Mouse (Mus musculus): ENCODE measurements around the gene Ism1. TPM values are rescaled to one million over a fixed set of nuclear protein-coding genes. Genes with fewer than 3 reads are reported as not detected.

Gene Ism1
- total and polyA plus RNA-seq, 2 experiments: 0.15 TPM; not detected in 1

DNA sequence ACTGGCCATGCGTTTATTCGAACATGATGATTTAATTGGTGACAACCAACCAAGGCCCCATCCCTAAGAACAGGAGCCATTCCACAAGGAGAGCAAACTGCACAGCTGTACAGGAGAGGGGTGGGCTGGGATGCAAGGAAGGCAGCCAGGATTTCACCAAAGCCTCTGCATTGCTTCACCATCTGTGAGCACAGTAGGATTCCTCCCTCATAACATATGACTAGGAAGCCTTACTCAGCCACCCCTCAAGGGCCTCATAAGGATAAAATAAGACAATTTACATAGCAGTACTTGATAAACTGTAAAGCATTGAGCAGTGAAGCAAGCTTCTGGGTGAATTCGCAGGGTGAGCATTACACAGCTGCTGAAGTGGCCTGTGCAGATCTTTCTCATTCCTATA, 28.5 kb upstream of the Ism1 start:
- DNase-seq (ENCODE audit: extremely low read depth, low read depth, low spot score): no peak
- Histone ChIP-seq H3K9ac (ENCODE audit: low read depth, low read length) (no peak overlapping the region), H3K27ac (replicated peaks; ENCODE audit: insufficient read depth, low read depth, low read length) (no peak overlapping the region), H3K27me3 (ENCODE audit: control insufficient read depth, insufficient read depth, low read length) (no peaks in the 10 kb centered on the region), H3K79me2 (ENCODE audit: control insufficient read depth, insufficient read depth, low read length) (no peaks in the 10 kb centered on the region), H3K36me3 (ENCODE audit: control insufficient read depth, insufficient read depth, low read length) (no peaks in the 10 kb centered on the region), H3K4me1 (ENCODE audit: control insufficient read depth, insufficient read depth, low read length) (no peaks in the 10 kb centered on the region), H3K4me3 (ENCODE audit: insufficient read depth, low read depth, low read length) (no peak overlapping the region)
- TF ChIP-seq POLR2A (IDR thresholded peaks at IDR 0.05; ENCODE audit: extremely low read depth, insufficient read depth, low read length): no peak
- no peak for TF ChIP-seq CTCF (IDR thresholded peaks at IDR 0.05; ENCODE audit: low read depth, low read length)
- 81% methylated on average over 3 of the region's 3 CpGs for WGBS

DNA sequence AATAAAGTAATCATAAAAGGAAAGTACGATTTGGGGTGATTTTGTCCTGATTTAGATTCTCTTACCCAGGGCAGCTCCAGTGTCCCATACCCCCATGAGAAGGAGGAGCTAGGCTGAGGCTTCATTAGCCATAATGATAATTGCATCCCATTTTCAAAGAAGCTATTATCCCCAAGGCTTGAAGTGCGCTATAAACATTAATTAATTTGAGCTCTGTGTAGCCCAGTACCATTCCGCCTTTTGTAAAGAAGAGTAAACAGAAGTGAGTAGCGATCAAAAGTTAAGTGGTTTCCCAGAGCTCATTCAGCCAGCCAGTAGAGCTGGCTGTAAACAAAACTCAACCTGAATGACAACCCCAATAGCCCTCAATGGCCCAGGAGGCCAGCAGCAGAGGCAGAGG, 21.2 kb upstream of the Ism1 start:
- no peaks in the 10 kb centered on the region for H3K79me2 ChIP-seq (ENCODE audit: control insufficient read depth, insufficient read depth, low read length)
- DNase-seq (ENCODE audit: extremely low read depth, low read depth, low spot score): no peak
- 46% methylated on average over 4 of the region's 4 CpGs for WGBS

DNA sequence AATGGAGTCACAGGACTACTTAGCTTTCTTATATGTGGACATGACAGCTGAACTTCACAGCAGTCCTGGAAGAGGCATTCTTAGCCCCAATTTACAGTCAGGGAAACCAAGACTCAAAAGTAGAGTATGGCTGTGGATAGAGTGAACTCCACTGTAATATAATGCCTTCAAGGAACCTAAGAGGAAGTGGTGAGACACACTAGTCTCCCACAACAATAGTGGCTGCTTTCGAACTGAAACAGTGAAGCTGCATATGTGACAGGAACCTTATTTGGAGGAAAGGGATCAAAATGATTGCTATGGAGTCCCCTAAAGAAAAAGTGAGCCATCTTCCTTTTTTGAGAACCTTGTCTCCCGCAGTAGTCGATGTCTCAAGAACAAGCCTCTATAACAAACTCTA, 6.1 kb upstream of the Ism1 start:
- Histone ChIP-seq H3K79me2 (ENCODE audit: control insufficient read depth, insufficient read depth, low read length) (no peaks in the 10 kb centered on the region), H3K27me3 (ENCODE audit: control insufficient read depth, insufficient read depth, low read length) (peaks cover under 1% of the 10 kb centered on the region; the same call in 1 of the 2 replicates), H3K27ac (replicated peaks; ENCODE audit: insufficient read depth, low read depth, low read length) (no peak overlapping the region), H3K36me3 (ENCODE audit: control insufficient read depth, insufficient read depth, low read length) (no peaks in the 10 kb centered on the region), H3K4me1 (ENCODE audit: control insufficient read depth, insufficient read depth, low read length) (no peaks in the 10 kb centered on the region; the same call in 1 of the 2 replicates), H3K9ac (ENCODE audit: low read depth, low read length) (no peak overlapping the region), H3K4me3 (ENCODE audit: insufficient read depth, low read depth, low read length) (no peak overlapping the region)
- no peak for TF ChIP-seq CTCF (IDR thresholded peaks at IDR 0.05; ENCODE audit: low read depth, low read length)
- TF ChIP-seq POLR2A (IDR thresholded peaks at IDR 0.05; ENCODE audit: extremely low read depth, insufficient read depth, low read length): no peak
- WGBS: 81% methylated on average over 3 of the region's 3 CpGs
- no peak for DNase-seq (ENCODE audit: extremely low read depth, low read depth, low spot score)

More for the DNA sequence above, 21.2 kb upstream of the Ism1 start:
- Histone ChIP-seq H3K27ac (replicated peaks; ENCODE audit: insufficient read depth, low read depth, low read length) (no peak overlapping the region), H3K4me1 (ENCODE audit: control insufficient read depth, insufficient read depth, low read length) (no peaks in the 10 kb centered on the region), H3K36me3 (ENCODE audit: control insufficient read depth, insufficient read depth, low read length) (no peaks in the 10 kb centered on the region), H3K27me3 (ENCODE audit: control insufficient read depth, insufficient read depth, low read length) (no peaks in the 10 kb centered on the region), H3K9ac (ENCODE audit: low read depth, low read length) (no peak overlapping the region), H3K4me3 (ENCODE audit: insufficient read depth, low read depth, low read length) (no peak overlapping the region)
- no peak for TF ChIP-seq CTCF (IDR thresholded peaks at IDR 0.05; ENCODE audit: low read depth, low read length)
- no peak for TF ChIP-seq POLR2A (IDR thresholded peaks at IDR 0.05; ENCODE audit: extremely low read depth, insufficient read depth, low read length)

DNA sequence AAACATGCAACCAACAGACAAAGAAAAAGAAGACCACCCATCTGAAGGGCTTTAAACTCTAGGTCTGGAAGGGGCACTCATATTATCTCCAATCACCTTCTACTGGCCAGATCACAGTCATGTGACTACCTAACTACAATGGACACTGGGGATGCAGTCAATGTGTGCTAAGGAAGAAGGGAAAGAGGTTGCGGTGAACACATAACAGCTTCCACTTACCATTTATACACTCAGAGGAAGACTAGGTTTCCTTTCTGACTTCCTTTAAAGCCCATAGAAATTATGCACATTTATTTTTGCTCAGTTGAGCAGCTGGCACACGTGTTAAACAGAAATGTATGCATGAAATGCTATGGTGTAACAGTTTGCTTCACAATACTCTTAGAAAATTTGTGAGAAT, 5.6 kb upstream of the Ism1 start:
- no peak for TF ChIP-seq POLR2A (IDR thresholded peaks at IDR 0.05; ENCODE audit: extremely low read depth, insufficient read depth, low read length)
- TF ChIP-seq CTCF (IDR thresholded peaks at IDR 0.05; ENCODE audit: low read depth, low read length): no peak
- no peaks in the 10 kb centered on the region for H3K79me2 ChIP-seq (ENCODE audit: control insufficient read depth, insufficient read depth, low read length)
- whole genome bisulfite sequencing: 47% methylated on average over 2 of the region's 2 CpGs
- H3K4me3 ChIP-seq (ENCODE audit: insufficient read depth, low read depth, low read length): no peak overlapping the region
- no peak overlapping the region for H3K27ac ChIP-seq (replicated peaks; ENCODE audit: insufficient read depth, low read depth, low read length)
- H3K36me3 ChIP-seq (ENCODE audit: control insufficient read depth, insufficient read depth, low read length): no peaks in the 10 kb centered on the region
- H3K9ac ChIP-seq (ENCODE audit: low read depth, low read length): no peak overlapping the region
- no peak for DNase-seq (ENCODE audit: extremely low read depth, low read depth, low spot score)
- H3K4me1 ChIP-seq (ENCODE audit: control insufficient read depth, insufficient read depth, low read length): no peaks in the 10 kb centered on the region; the same call in 1 of the 2 replicates
- peaks cover 6% of the 10 kb centered on the region; the same call in 1 of the 2 replicates for H3K27me3 ChIP-seq (ENCODE audit: control insufficient read depth, insufficient read depth, low read length)

DNA sequence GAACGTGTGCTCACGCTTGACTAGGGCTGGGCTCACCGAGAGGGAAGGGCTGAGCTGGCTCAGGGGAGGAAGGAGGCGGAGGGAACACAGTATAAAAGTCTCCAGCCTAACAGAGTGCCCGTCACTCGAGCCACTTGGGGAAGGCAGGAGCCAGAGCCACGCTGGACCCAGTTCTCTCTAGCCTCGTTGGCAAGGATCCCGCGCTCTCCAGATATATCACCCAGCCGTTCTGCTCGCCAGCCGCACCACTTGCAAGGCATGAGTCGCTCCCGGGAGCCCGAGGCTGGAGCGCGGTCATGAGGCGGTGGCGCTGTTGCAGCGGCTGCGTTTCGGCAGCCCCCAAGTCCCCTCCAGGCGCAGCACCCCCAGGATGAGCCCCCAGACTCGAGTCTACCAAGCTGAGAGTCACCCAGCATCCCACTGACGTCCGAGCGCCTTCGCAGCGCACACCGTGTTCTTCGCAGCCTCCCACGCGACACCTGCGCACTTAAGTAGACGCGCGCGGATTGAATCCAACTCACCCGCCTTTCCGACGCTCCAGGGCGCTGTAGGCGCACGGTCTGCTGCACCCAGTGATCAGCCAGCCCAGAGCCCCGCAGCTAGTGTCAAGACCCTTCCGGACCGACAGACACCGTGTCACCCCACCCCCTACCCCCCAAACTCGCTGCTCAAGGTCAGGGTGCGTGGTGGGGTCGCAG, 764 bp upstream of the Ism1 start:
- H3K9ac ChIP-seq (ENCODE audit: low read depth, low read length): no peak overlapping the region
- H3K27me3 ChIP-seq (ENCODE audit: control insufficient read depth, insufficient read depth, low read length): peaks cover 21% of the 10 kb centered on the region
- WGBS: 2% methylated on average over 52 of the region's 52 CpGs
- DNase-seq (ENCODE audit: extremely low read depth, low read depth, low spot score): no peak
- peak overlapping the region; percentile 40; the same call in 1 of the 2 replicates for H3K4me3 ChIP-seq (ENCODE audit: insufficient read depth, low read depth, low read length)
- no peaks in the 10 kb centered on the region for H3K36me3 ChIP-seq (ENCODE audit: control insufficient read depth, insufficient read depth, low read length)
- no peaks in the 10 kb centered on the region for H3K79me2 ChIP-seq (ENCODE audit: control insufficient read depth, insufficient read depth, low read length)
- TF ChIP-seq POLR2A (IDR thresholded peaks at IDR 0.05; ENCODE audit: extremely low read depth, insufficient read depth, low read length) (no peak), CTCF (IDR thresholded peaks at IDR 0.05; ENCODE audit: low read depth, low read length) (no peak)
- H3K27ac ChIP-seq (replicated peaks; ENCODE audit: insufficient read depth, low read depth, low read length): no peak overlapping the region
- no peaks in the 10 kb centered on the region; the same call in 1 of the 2 replicates for H3K4me1 ChIP-seq (ENCODE audit: control insufficient read depth, insufficient read depth, low read length)

All from liver, adult 2 months (tissue).